Mouse (Mus musculus) mesoderm, embryonic 11.5 days (tissue): Measurements from ENCODE around the gene Cep95.
"Not testable (repeated sequence)": the region's sequence is repeated elsewhere in the genome, so short reads cannot be mapped to it uniquely, and the experiment has no call there.

Experiments used
- DNase-seq: peaks from one replicate; pipeline ENCODE4 v3.0.0-alpha.2; 2012; ENCODE audit warnings: low read depth, low spot score

The Cep95 gene

DNA sequence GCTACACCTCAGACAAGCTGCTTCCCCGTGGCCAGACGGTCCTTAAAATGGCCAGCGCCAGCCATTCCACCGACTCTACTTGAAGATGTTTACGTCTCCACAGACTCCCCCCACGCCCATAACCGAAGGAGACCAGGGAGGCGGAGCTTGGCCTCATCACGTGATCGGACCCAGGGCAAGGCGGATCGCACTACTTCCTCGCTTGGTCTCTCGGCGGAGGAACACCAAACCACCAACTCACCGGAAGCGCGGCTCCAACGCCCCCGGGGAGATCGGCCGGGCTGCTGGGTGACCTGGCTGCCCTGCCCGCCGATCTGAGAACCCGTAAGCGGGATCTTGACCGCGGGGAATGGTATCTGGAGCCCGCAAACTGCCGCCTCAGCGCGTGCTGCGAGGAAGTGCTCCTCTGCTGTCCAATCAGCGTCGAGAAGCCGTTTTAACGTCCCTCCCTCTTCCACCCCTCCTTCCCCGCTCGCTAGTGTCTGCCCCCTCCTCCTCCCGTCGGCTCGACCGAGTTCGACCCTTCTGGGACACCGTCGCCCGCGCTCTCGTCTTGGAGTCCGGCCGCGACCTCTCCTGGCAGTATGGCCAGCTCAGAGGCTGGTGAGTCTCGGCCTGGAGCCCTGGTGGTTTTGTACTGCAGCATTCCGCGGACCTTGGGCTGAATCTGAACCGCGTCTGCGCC is at the start of gene Cep95, which contains the start of gene Ddx5:
TSS of gene Cep95 (plus strand) at position 478 of the 685 bp plus-strand sequence.
TSS of gene Ddx5 (minus strand) at position 411 of the 685 bp plus-strand sequence.
- DNase-seq: peak; percentile 98

DNA sequence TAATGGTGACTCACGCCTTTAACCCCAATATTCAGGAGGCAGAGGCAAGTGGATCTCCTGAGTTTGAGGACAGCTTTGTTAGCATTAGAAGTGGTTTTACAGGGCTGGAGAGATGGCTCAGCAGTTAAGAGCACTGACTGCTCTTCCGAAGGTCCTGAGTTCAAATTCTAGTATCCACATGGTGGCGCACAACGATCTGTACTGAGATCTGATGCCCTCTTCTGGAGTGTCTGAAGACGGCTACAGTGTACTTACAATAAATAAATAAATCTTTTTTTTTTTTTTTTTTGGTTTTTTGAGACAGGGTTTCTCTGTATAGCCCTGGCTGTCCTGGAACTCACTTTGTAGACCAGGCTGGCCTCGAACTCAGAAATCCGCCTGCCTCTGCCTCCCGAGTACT is 48.3 kb upstream of the Cep95 start:
- DNase-seq: not testable (repeated sequence)

DNA sequence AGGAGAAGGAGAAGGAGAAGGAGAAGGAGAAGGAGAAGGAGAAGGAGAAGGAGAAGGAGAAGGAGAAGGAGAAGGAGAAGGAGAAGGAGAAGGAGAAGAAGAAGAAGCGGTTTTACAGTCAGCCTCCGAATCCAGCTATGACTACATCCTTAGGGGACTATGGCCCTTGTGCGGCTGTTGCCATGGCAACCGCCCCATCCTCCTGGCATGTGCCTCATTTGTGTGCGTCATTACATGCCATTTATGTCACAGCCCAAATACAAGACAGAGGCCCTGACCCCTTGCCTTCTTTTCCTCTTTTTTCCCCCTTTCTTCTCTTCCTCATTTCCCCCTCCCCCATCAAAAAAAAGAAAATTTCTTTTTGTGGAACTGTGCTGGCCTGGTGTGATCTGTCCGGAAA is 47.8 kb upstream of the Cep95 start:
- peak; percentile 73 for DNase-seq

DNA sequence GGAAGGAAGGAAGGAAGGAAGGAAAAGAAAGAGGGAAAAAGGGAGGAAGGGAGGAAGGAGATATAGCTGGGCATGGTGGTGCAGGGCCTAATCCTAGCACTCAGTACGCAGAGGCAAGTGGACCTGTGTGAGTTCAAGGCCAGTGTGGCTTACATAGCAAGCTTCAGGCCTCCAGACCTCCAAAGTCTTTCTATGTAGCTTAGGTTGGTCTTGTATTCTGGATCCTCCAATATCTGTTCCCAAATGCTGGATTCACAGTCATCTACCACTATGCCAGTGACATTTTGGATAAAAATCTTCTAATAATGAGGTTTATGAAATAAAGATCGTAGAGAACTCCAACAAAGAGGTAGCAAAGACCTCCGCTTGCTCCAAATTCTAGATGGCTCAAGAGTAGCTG is 47.2 kb upstream of the Cep95 start:
- no peak for DNase-seq

DNA sequence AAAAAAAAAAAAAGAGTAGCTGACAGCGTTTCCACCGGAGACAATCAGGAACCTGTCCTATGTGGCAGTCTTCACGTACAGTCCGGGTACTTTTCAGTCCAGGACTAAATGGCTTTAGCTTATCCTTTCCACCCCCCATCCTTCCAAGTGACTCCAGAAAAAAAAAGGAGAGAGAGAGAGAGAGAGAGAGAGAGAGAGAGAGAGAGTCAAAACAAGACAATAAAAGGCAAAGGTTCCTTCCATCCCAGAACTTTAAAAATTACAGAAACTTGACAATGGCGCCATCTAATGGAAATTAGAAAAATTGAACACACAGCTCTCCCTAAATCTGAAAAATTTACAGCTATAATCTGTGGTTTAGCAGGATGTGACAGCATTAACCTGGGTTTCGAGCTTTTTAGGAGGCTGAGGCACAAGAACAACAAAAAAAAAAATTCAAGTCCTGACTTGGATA is 46.6 kb upstream of the Cep95 start:
- DNase-seq: peak; percentile 42

DNA sequence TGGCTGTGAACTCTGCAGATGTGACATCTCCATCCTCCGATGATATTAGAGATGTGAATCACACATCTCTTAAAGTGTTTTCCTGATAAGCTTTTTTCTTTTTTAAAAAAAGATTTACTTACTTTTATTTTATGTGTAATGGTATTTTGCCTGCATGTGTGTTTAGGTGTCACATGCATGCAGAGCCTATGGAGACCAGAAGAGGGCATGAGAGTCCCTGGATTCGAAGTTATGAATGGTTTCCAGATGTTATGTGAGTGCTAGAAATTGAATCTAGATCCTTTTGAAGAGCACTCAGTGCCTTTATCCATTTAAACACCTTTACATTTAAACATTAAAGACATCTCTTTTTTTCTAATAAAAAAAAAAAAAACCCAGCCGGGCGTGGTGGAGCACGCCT is 44.1 kb upstream of the Cep95 start:
- no peak for DNase-seq

DNA sequence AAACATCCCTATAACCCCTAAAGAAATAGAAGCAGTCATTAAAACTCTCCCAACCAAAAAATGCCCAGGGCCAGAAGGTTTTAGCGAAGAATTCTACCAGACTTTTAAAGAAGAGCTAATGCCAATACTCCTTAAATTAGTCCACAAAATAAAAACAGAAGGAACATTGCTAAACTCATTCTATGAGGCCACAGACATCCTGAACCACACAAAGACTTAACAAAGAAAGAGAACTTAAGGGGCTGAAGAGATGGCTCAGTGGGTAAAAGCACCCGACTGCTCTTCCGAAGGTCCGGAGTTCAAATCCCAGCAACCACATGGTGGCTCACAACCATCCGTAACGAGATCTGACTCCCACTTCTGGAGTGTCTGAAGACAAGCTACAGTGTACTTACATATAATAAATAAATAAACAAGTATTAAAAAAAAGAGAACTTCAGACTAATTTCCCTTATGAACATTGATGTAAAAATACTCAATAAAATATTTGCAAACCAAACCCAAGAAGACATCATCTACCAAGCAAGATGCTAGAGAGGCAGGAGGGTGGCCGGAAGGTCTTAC is 39.4 kb upstream of the Cep95 start:
- DNase-seq: not testable (repeated sequence)

DNA sequence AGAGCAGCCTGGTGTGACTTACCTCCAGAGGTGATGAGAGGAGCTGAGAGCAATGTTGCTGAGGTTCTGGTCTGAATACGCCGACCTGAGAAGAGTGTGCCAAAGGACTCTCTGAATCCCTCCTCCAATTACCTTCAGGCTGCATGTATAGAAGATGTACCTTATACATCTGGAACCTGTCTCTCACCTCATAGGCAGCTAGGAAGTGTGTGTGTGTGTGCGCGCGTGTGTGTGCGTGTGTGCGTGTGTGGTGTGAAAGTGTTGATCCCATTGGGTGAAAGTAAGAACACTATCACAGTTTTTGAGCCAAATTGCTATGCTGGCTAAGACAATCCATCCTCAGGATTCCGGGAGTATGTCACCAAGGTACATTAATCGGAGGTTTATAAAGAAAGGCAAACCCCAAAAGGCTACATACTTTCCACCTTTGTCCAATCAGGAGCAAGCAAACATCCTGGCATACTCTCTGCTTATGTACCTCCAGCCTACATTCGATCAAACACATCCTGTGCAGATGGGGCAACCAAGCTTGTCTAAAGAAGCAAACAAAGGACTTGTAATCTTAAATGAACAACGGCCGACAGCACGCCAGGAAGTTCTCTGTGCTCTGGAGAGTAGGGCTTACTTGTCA is 38.8 kb upstream of the Cep95 start, which contains the start of gene Pecam1:
TSS of gene Pecam1 (minus strand) at position 508 of the 631 bp plus-strand sequence.
- DNase-seq: no peak

DNA sequence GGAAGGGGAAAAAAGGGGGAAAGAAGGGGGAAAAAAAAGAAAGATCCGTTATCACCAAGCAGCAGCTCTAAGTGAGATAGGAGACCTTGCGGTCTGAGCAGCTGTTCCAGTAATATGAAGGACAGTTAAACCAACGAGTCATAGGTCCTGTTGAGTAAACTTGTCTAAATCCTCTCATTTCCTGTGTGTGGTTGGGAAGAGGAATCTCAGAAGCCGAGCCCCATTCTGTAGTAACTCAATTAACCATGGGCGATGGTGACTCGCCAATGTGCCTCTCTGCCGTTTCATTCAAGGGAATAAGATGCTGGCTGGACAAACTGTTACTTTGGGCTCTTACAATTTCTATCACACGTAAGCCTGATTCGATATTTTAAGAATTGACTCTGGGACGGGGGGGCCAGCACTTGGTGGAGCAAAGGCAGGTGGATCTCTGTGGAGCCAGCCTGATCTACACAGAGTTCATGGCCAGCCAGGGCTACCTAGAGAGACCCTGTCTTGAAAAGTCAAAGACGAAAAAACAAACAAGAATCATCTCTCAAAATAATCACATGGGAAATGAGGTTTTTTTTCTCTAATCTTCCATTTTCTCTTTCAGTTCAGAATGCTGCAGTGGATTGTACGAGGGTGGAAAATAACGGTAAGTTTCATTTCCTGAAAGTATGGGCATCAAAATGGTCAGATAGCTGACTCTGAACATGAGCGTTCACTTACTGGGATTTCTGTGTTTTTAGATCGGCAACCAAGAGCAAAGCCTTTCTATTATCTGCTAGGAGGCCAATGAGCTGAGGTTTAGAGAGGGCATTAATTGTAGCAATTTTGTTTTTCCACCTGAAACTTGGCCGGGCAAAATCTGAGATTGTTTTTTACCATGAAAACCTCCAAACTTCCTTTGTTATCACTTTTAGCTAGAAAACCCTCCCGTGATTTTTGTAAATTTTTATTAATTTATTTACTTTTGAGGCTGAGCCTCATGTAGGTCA is 37.7 kb upstream of the Cep95 start, which contains the start of gene Milr1:
TSS of gene Milr1 (plus strand) at position 188 of the 980 bp plus-strand sequence.
- DNase-seq: no peak

DNA sequence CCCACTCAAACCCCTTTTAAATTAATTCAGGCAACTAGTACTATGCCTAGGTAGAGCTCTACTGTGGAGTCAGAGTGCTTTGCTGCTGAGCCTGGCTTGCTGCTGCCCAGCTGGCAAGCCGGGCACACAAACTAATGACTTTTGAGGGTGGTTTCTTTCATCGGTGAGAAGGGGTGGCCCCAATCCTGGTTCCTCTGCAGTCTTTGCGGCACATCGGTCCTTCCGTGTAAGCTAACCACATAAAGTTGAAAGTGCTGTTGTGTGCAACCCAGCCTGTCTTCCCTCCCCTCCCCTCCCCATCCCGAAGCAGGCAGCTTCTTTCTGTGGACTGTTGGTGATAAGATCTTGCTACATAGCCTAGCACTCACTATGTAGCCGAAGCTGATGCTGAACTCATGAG is 36.9 kb upstream of the Cep95 start:
- DNase-seq: no peak

DNA sequence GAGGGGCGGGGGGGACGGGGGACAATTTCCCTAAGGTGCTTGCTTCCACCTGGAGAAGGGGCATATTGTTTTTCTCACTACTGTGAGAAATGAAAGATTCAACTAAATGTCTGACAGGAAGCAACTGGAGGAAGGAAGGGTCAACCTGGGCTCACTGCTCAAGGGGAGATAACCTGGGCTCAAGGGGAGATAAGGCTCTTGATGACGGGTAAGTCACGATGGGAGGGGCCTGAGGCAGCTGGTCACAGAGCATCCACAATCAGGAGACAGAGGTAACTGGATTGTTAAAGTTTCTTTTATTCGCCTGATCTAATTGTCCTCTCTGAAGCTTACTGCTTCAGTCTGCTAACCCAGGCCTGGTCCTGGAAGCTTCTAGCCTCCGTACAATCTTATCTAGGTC is 35.7 kb upstream of the Cep95 start:
- no peak for DNase-seq

DNA sequence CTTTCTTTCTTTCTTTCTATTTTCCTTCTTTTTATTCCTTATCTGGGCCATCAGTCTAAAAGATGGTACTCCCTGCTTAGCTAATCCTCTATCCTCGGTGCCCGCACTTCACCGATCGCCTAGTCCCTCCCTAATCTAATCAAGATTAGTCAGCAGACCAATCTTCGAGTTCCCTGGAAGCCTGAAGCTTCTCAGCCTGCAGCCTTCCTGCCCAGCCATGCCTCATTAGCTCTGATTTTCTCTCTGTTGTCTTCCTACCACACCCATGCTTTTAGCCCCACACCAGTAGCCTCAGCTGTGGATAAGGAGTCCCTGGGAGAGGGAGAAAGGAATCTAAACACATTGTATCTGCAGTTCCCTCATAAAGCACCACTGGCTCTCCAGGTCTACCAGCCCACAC is 33.5 kb upstream of the Cep95 start:
- no peak for DNase-seq

DNA sequence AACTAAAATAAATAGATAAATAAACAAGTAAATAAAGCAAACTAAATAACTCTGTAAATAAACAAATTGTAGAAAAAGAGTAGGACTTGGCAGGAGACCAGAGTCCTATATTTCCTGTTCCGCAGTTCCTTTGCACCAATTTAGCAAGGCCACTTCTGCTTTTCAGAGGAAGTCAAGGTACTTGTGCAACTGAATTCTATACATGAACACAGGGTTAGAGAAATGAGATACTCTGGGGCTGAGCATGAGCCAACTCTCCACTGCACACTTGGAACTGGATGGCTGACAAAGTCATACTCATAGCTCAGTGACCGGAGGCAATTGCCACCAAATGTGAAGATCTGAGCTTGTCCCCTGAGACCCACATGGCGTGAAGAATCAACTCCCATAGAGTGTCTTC is 30.0 kb upstream of the Cep95 start:
- no peak for DNase-seq

DNA sequence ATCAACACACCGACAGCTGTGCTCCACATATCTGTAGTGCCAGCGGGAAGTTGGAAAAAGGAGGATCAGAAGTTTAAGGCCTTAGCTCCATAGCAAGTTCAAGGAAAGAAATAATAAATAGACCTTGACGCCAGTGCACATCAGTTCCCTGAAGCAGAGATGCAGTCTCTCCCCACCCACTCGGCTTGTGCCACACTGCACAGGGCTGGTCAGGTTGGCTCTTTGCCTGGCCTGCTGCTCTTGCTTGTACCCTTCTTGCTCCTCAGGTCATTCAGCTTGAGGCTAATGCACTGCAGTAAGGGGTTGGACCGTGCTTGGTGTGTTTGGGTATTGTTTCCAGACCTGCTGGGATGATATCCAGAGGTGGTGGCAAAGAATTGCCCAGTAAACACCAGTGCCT is 28.5 kb upstream of the Cep95 start:
- DNase-seq: no peak

DNA sequence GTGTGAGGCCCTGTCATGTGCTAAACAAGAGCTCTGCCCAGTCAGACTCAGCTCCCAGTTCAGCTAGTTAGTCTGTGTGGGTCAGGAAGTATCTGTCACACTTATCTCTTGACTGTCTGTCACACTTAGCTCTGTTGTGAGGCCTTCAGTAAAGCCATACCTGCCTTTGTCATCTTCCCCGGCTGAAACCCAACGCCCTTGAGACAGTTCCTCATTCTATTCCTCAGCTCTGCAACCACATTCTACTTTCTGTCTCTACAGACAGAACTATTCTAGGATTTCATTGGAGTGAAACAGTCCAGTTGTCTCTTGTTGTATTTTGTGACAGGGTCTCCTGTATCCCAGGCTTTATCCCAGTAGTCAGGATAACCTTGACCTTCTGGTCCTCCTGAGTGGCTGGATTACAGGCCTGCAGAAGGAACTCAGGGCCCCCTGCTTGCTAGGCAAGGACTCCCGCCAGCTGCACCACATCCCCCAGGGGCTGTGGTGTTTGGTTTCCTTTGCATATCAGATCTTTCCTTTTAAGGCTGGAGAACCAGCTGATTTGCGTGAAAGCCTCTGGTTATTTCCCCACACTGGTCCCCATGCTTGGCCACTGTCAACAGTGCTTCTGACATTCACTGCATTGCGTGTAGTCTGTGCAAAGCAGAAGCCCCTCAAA is 26.8 kb upstream of the Cep95 start:
- peak; percentile 39 for DNase-seq

DNA sequence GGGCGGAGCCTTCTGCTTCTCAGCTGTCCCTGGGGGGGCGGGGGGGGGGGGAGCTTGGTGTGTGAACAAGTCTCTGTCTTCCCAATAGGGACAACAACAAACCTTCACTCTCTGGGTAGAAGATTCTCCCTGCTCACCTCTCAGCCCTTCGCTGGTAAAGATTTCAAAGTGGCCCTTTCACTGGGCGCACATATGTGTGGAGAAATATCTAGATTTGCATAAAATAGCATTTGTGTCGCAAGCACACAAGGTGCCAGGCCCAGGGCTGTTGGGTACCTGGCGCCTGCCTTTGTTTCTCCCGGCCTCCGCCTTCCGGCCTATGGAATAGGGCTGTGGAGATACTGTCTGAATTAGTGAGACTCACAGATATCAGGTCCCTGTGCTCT is 26.3 kb upstream of the Cep95 start:
- DNase-seq: no peak

DNA sequence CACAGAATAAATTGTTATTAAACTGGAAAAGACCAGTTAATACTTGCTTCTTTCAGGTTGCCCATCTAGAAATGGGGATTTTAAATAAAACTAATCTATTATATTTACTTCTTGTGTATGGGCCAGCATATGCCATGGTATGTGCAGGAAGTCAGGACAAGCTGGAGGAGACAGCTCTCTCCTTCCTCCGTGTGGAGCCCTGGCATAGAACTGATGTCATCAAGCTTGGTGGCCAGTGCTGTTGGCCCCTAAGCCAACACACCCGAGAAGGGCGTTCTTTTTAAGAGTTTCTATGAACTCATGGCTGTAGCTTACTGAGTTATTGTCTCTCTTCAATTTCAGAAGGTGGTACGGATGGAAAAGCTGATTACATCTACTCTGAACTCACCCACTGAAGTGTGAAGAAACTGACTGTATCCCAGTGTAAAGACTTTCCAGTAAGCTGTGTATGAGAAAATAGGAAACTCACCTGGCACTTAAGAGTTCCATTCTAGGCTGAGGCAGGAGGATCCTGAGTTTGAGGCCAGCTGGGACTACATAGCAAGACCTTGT is 22.4 kb upstream of the Cep95 start:
- DNase-seq: no peak

DNA sequence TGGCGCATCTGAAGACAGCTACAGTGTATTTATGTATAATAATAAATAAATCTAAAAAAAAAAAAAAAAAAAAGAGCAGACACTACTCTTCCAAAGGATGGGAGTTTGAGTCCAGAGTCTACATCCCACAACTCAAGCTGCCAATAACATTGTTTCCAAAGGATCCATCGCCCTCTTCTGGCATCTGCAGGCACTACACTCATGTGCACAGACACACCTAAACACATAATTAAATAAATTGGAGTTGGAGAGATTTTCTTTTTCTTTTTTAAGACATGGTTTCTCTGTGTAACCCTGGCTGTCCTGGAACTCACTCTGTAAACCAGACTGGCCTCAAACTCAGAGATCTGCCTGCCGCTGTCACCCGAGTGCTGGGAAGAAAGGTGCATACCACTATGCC is 21.5 kb upstream of the Cep95 start:
- DNase-seq: no peak

DNA sequence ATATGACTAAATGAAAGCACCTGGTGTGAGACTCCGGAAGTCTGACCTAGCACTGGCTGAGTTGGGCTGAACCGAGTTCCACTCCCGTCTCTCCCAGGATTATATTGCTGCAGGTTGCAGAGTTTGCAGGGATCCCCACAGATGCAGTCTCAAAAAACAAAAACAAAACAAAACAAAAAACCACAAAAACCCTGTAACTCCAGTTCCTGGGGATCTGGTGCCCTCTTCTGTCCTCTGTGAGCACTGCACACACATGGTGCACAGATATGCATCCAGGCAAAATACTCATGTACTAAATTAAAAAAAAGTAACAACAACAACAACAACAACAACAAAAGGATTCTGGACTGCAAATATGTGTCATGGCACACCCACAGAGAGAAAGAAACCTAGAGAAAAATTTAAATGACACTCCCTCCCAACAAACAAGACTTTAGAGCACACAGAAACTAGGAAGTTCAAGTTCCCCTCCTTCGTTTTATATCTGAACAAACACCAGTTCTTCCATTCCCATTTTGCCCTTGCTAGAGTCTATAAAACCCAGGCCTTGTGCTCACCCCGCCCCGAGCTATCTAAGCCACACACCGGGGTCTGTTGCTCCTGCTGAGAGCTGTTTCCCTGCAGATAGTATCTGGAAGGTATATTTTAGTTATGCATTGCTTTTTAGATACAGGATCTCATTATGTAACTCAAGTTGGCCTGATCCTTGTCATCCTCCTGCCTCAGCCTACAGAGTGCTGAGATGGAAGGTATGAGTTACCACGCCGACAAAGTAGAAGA is 18.7 kb upstream of the Cep95 start:
- no peak for DNase-seq

DNA sequence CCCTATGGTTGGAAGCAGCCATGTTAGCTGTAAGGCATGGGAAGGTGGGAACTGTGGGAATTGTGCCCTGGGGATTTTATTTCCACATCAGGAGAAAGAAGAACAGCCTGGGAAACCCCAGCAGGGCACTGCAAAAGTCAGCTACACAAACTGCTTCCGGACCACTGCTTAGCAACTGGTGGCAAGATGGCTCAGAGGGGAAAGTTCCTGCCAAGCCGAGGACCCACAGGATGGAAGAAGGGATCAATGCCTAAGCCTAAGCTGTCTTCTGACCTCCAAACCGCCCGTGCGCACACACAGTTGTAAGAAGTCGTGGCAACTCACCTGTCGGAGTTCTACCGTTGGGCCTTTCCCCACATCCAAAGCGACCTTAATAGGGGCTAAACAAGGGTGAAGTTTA is 16.0 kb upstream of the Cep95 start:
- no peak for DNase-seq
